Mouse (Mus musculus) liver, embryonic 13.5 days (tissue): ENCODE measurements at regions not wholly inside any gene's neighbourhood (a gene's known extent, or its start where the extent isn't known, plus 50 kb on each side); places are given as distances from the start of the nearest gene placed in this dataset.
"Not testable (repeated sequence)": the region's sequence is repeated elsewhere in the genome, so short reads cannot be mapped to it uniquely, and the experiment has no call there.

Experiments used
- ATAC-seq: fragments of 200-750 bp; cut with Nextera tagmentation; 2 replicates; pipeline ENCODE4 v1.8.0; 2017; ENCODE audit warnings: low read depth, mild to moderate bottlenecking, moderate number of reproducible peaks, moderate library complexity
- DNase-seq: peaks from one replicate; pipeline ENCODE4 v3.0.0; 2022
- H3K27ac ChIP-seq: fragments of 300-500 bp; sonication (generic); 2 replicates; pipeline ENCODE4 v1.5.1; 2015; ENCODE audit warnings: moderate library complexity, mild to moderate bottlenecking, inconsistent platforms
- H3K27me3 ChIP-seq: fragments of 300-500 bp; sonication (generic); 2 replicates; pipeline ENCODE4 v1.6.1; 2015; ENCODE audit warnings: mild to moderate bottlenecking, inconsistent platforms
- H3K36me3 ChIP-seq: fragments of 300-500 bp; sonication (generic); 2 replicates; pipeline ENCODE4 v1.6.1; 2015; ENCODE audit warnings: mild to moderate bottlenecking, inconsistent platforms
- H3K4me1 ChIP-seq: fragments of 300-500 bp; sonication (generic); replicated peaks from 2 replicates; pipeline ENCODE4 v1.6.1; 2015; ENCODE audit warnings: inconsistent platforms
- H3K4me2 ChIP-seq: fragments of 300-500 bp; sonication (generic); 2 replicates; pipeline ENCODE4 v1.6.1; 2015; ENCODE audit warnings: inconsistent platforms, mild to moderate bottlenecking, moderate library complexity
- H3K4me3 ChIP-seq: fragments of 300-500 bp; sonication (generic); replicated peaks from 2 replicates; pipeline ENCODE4 v1.5.1; 2015; ENCODE audit warnings: mild to moderate bottlenecking, inconsistent platforms
- H3K9ac ChIP-seq: fragments of 300-500 bp; sonication (generic); 2 replicates; pipeline ENCODE4 v1.6.1; 2015; ENCODE audit warnings: mild to moderate bottlenecking, inconsistent platforms
- H3K9me3 ChIP-seq: fragments of 300-500 bp; sonication (generic); replicated peaks from 2 replicates; pipeline ENCODE4 v1.6.1; 2016; ENCODE audit warnings: inconsistent platforms
- WGBS: fragments of 180-500 bp; shearing (Covaris S2); methylation state at CpG from one replicate; pipeline ENCODE4 v1.1.7; 2015; ENCODE audit not compliant: insufficient replicate concordance; 5-methylcytosine and 5-hydroxymethylcytosine counted together

GRCm38 (mm10) chr7:58436888-58437625, 218.9 kb upstream of the Atp10a start:
- no peak overlapping the region for H3K4me2 ChIP-seq
- no peak for DNase-seq
- no peaks in the 10 kb centered on the region for H3K4me1 ChIP-seq
- ATAC-seq = no peak
- H3K9me3 ChIP-seq = no peaks in the 10 kb centered on the region
- no peak overlapping the region for H3K4me3 ChIP-seq
- no peak overlapping the region for H3K9ac ChIP-seq
- H3K27me3 ChIP-seq = no peaks in the 10 kb centered on the region
- WGBS = 27% methylated on average over 2 of the region's 2 CpGs
- H3K36me3 ChIP-seq = no peaks in the 10 kb centered on the region
- no peak overlapping the region for H3K27ac ChIP-seq

- DNase-seq (no peak), ATAC-seq (no peak)
- WGBS = 73% methylated on average over 1 of the region's 1 CpGs
- Histone ChIP-seq H3K27me3 (no peaks in the 10 kb centered on the region), H3K27ac (no peak overlapping the region), H3K9me3 (no peaks in the 10 kb centered on the region), H3K4me1 (no peaks in the 10 kb centered on the region), H3K4me3 (no peak overlapping the region), H3K9ac (no peak overlapping the region), H3K36me3 (no peaks in the 10 kb centered on the region), H3K4me2 (no peak overlapping the region)
Observed at GRCm38 (mm10) chr7:58442535-58443184, 213.3 kb upstream of the Atp10a start.

GRCm38 (mm10) chr7:58443297-58443696, 212.7 kb upstream of the Atp10a start:
- Histone ChIP-seq H3K36me3 (no peaks in the 10 kb centered on the region), H3K9ac (no peak overlapping the region), H3K4me3 (no peak overlapping the region), H3K27ac (no peak overlapping the region), H3K27me3 (no peaks in the 10 kb centered on the region), H3K9me3 (no peaks in the 10 kb centered on the region), H3K4me2 (no peak overlapping the region), H3K4me1 (no peaks in the 10 kb centered on the region)
- ATAC-seq (no peak), DNase-seq (no peak)
- WGBS = 47% methylated on average over 3 of the region's 3 CpGs

GRCm38 (mm10) chr7:58445781-58446180, 210.2 kb upstream of the Atp10a start:
- Histone ChIP-seq H3K27ac (no peak overlapping the region), H3K4me3 (no peak overlapping the region), H3K27me3 (no peaks in the 10 kb centered on the region), H3K4me2 (no peak overlapping the region), H3K9me3 (no peaks in the 10 kb centered on the region), H3K4me1 (no peaks in the 10 kb centered on the region), H3K9ac (no peak overlapping the region), H3K36me3 (no peaks in the 10 kb centered on the region)
- WGBS = 71% methylated on average over 1 of the region's 1 CpGs
- DNase-seq = no peak
- no peak for ATAC-seq

- no peak overlapping the region for H3K27ac ChIP-seq
- ATAC-seq = no peak
- no peak for DNase-seq
Observed at GRCm38 (mm10) chr7:58446261-58446660, 209.7 kb upstream of the Atp10a start.

GRCm38 (mm10) chr7:58448727-58449126, 207.2 kb upstream of the Atp10a start:
- Histone ChIP-seq H3K9ac (no peak overlapping the region), H3K36me3 (no peaks in the 10 kb centered on the region), H3K4me1 (no peaks in the 10 kb centered on the region), H3K27me3 (no peaks in the 10 kb centered on the region), H3K27ac (no peak overlapping the region), H3K9me3 (no peaks in the 10 kb centered on the region), H3K4me3 (no peak overlapping the region), H3K4me2 (no peak overlapping the region)
- ATAC-seq (no peak), DNase-seq (no peak)
- WGBS = 16% methylated on average over 3 of the region's 3 CpGs

More at GRCm38 (mm10) chr7:58446261-58446660, 209.7 kb upstream of the Atp10a start:
- Histone ChIP-seq H3K4me3 (no peak overlapping the region), H3K9ac (no peak overlapping the region), H3K4me1 (no peaks in the 10 kb centered on the region), H3K9me3 (no peaks in the 10 kb centered on the region), H3K36me3 (no peaks in the 10 kb centered on the region), H3K27me3 (no peaks in the 10 kb centered on the region), H3K4me2 (no peak overlapping the region)

GRCm38 (mm10) chr7:58451981-58452380, 204.0 kb upstream of the Atp10a start:
- Histone ChIP-seq H3K4me2 (no peak overlapping the region), H3K36me3 (no peaks in the 10 kb centered on the region), H3K9me3 (no peaks in the 10 kb centered on the region), H3K4me1 (no peaks in the 10 kb centered on the region), H3K9ac (no peak overlapping the region), H3K27ac (no peak overlapping the region), H3K27me3 (no peaks in the 10 kb centered on the region), H3K4me3 (no peak overlapping the region)
- WGBS = 37% methylated on average over 1 of the region's 1 CpGs
- ATAC-seq (no peak), DNase-seq (no peak)

GRCm38 (mm10) chr7:58458146-58458545, 197.8 kb upstream of the Atp10a start:
- H3K4me2 ChIP-seq, H3K4me3 ChIP-seq, H3K36me3 ChIP-seq, H3K27ac ChIP-seq, H3K9ac ChIP-seq, H3K9me3 ChIP-seq, ATAC-seq, H3K27me3 ChIP-seq, H3K4me1 ChIP-seq, DNase-seq: not testable (repeated sequence)
- WGBS = 70% methylated on average over 3 of the region's 3 CpGs

GRCm38 (mm10) chr7:58460939-58461338, 195.0 kb upstream of the Atp10a start:
- Histone ChIP-seq H3K27ac (no peak overlapping the region), H3K27me3 (no peaks in the 10 kb centered on the region), H3K9me3 (no peaks in the 10 kb centered on the region), H3K4me1 (no peaks in the 10 kb centered on the region), H3K9ac (no peak overlapping the region), H3K4me3 (no peak overlapping the region), H3K36me3 (no peaks in the 10 kb centered on the region), H3K4me2 (no peak overlapping the region)
- ATAC-seq (no peak), DNase-seq (no peak)
- WGBS = 64% methylated on average over 2 of the region's 2 CpGs

GRCm38 (mm10) chr7:58473150-58473549, 182.8 kb upstream of the Atp10a start:
- no peak for DNase-seq
- Histone ChIP-seq H3K36me3 (no peaks in the 10 kb centered on the region), H3K4me3 (no peak overlapping the region), H3K4me2 (no peak overlapping the region), H3K27me3 (no peaks in the 10 kb centered on the region), H3K4me1 (no peaks in the 10 kb centered on the region), H3K27ac (no peak overlapping the region), H3K9ac (no peak overlapping the region), H3K9me3 (no peaks in the 10 kb centered on the region)
- no peak for ATAC-seq
- 33% methylated on average over 3 of the region's 3 CpGs for WGBS

GRCm38 (mm10) chr7:58475139-58475538, 180.8 kb upstream of the Atp10a start:
- DNase-seq (no peak), ATAC-seq (no peak)
- H3K4me1 ChIP-seq = no peaks in the 10 kb centered on the region
- no peaks in the 10 kb centered on the region for H3K27me3 ChIP-seq
- no peak overlapping the region for H3K27ac ChIP-seq
- H3K9ac ChIP-seq = no peak overlapping the region
- no peak overlapping the region for H3K4me2 ChIP-seq
- no peaks in the 10 kb centered on the region for H3K36me3 ChIP-seq
- 44% methylated on average over 2 of the region's 2 CpGs for WGBS
- no peak overlapping the region for H3K4me3 ChIP-seq
- no peaks in the 10 kb centered on the region for H3K9me3 ChIP-seq

GRCm38 (mm10) chr7:58488250-58488649, 167.7 kb upstream of the Atp10a start:
- no peaks in the 10 kb centered on the region for H3K36me3 ChIP-seq
- DNase-seq = no peak
- H3K9ac ChIP-seq = no peak overlapping the region
- no peaks in the 10 kb centered on the region for H3K4me1 ChIP-seq
- no peak overlapping the region for H3K27ac ChIP-seq
- no peaks in the 10 kb centered on the region for H3K27me3 ChIP-seq
- H3K4me3 ChIP-seq = no peak overlapping the region
- H3K4me2 ChIP-seq = no peak overlapping the region
- no peak for ATAC-seq
- no peaks in the 10 kb centered on the region for H3K9me3 ChIP-seq
- 41% methylated on average over 2 of the region's 2 CpGs for WGBS
